Mouse (Mus musculus): ENCODE data around the gene Gdf10.

DNA sequence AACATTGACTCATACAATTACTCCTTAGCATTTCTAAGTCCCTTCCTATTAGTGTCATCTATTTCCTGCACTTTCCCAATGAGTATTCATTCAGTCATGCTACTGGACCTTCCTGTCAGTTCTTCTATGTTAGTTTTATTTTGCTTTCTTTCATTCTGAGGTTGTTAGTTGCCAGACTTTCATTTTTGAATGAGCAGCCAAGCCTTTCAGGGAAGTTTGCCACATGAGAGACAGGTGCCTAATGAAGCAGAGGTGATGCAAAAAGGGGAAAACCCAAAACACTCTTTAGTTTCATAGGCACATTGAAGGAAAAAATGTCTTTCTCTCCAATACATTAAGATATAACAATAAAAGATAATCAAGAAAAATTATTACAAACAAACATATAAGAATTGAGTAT, 18.5 kb upstream of the Gdf10 start:
- TF ChIP-seq CTCF (IDR thresholded peaks at IDR 0.05; ENCODE audit: low read depth, low read length) (no peak), POLR2A (IDR thresholded peaks at IDR 0.05; ENCODE audit: insufficient read depth, low read length) (no peak), EP300 (IDR thresholded peaks at IDR 0.05; ENCODE audit: insufficient read depth, low read depth, low read length) (no peak)
